Mouse (Mus musculus) heart, adult 2 months (tissue): ENCODE measurements at regions not wholly inside any gene's neighbourhood (a gene's known extent, or its start where the extent isn't known, plus 50 kb on each side); places are given as distances from the start of the nearest gene placed in this dataset.

Experiments
- CTCF ChIP-seq: fragments of 200-600 bp; IDR thresholded peaks from 2 replicates; pipeline ENCODE4 v1.8.1; 2022; ENCODE audit warnings: antibody characterized with exemption, mild to moderate bottlenecking, moderate library complexity
- POLR2A ChIP-seq: fragments of 200-500 bp; IDR thresholded peaks from 2 replicates; pipeline ENCODE4 v1.6.1; 2011; ENCODE audit warnings: mild to moderate bottlenecking, low read depth, low read length, control low read depth; ENCODE audit not compliant: insufficient read depth

GRCm38 (mm10) chr14:76662871-76663270, 106.2 kb upstream of the Serp2 start:
- TF ChIP-seq POLR2A = no peak
- no peak for TF ChIP-seq CTCF
